In the genomic region with DNA sequence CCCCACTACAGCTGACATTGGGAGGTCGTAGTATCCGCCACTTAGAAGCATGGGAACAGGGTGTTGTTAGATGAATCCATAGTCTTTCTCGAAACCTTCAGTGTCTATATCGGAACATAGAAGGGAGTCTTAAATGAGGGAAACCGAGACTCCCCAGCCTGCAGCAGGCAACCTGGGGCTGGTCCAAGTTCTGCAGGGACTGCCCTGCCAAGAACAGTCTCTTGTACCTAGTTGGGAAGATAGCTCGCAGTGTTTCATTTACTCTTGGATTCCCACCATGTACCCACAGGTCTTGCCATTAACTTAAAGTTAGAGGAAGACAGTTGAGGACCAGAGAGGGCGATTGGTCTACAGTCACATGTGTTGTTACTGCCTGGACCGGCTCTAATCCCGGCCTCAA, we compare ENCODE assay signal across 22 mouse cellular contexts. TPM values are rescaled to one million over a fixed set of nuclear protein-coding genes. Genes with fewer than 3 reads are reported as not detected.
DNase-seq lines count a peak whose midpoint lies in the region; ATAC-seq and TF ChIP-seq lines count a peak whose summit lies in the region.
"Had no signal": no experiment of that assay in that cellular context is flagged by ENCODE, and none has a peak within 500 bp of the region (broad histone marks: within the 10 kb centered on the region; RNA-seq: fewer than 3 reads in every experiment).

No protein-coding gene starts in this region.

- H3K9ac ChIP-seq in heart, embryonic 11.5 days (ENCODE audit: low read depth, low read length) = no peak overlapping the region
- no peak overlapping the region for H3K9ac ChIP-seq in midbrain, postnatal 0 days (replicated peaks; ENCODE audit: low read length, poor library complexity, severe bottlenecking)
- H3K9ac ChIP-seq in liver, embryonic 15.5 days = no peak overlapping the region
- H3K9ac ChIP-seq: neural tube, embryonic 12.5 days had no signal

- H3K27ac ChIP-seq in heart, embryonic 10.5 days = peak overlapping the region; percentile 96; the same call in 1 of the 2 replicates
- no peak overlapping the region for H3K27ac ChIP-seq in heart, embryonic 11.5 days (ENCODE audit: low read depth, low read length)
- no peak overlapping the region for H3K27ac ChIP-seq in midbrain, embryonic 10.5 days (replicated peaks)
- H3K27ac ChIP-seq in midbrain, postnatal 0 days (ENCODE audit: low read depth, low read length) = no peak overlapping the region
- H3K27ac ChIP-seq in liver, embryonic 15.5 days (replicated peaks) = peak overlapping the region; percentile 99
- H3K27ac ChIP-seq: neural tube, embryonic 12.5 days had no signal

- no peak overlapping the region for H3K4me3 ChIP-seq in heart, embryonic 10.5 days
- no peak overlapping the region for H3K4me3 ChIP-seq in heart, embryonic 11.5 days (ENCODE audit: low read depth, low read length)
- H3K4me3 ChIP-seq in midbrain, embryonic 10.5 days = peak overlapping the region; percentile 11; the same call in 1 of the 2 replicates
- H3K4me3 ChIP-seq in midbrain, postnatal 0 days (ENCODE audit: low read depth, low read length) = no peak overlapping the region
- no peak overlapping the region for H3K4me3 ChIP-seq in liver, embryonic 15.5 days (replicated peaks)
- H3K4me3 ChIP-seq: forebrain, embryonic 15.5 days; neural tube, embryonic 12.5 days had no signal

- no peaks in the 10 kb centered on the region for H3K9me3 ChIP-seq in heart, embryonic 10.5 days
- H3K9me3 ChIP-seq in heart, embryonic 11.5 days (replicated peaks; ENCODE audit: control insufficient read depth, low read length) = no peaks in the 10 kb centered on the region
- H3K9me3 ChIP-seq in midbrain, embryonic 10.5 days (replicated peaks) = no peaks in the 10 kb centered on the region
- no peaks in the 10 kb centered on the region for H3K9me3 ChIP-seq in midbrain, postnatal 0 days (ENCODE audit: low read length)
- H3K9me3 ChIP-seq in liver, embryonic 15.5 days (replicated peaks) = no peaks in the 10 kb centered on the region
- H3K9me3 ChIP-seq: embryonic facial prominence, embryonic 13.5 days; forebrain, embryonic 15.5 days; hindbrain, embryonic 15.5 days; midbrain, embryonic 13.5 days; neural tube, embryonic 12.5 days had no signal

- no peak for TF ChIP-seq CTCF in midbrain, postnatal 0 days (IDR thresholded peaks at IDR 0.05)

- DNase-seq in heart, embryonic 10.5 days (ENCODE audit: low spot score) = no peak
- no peak for DNase-seq in midbrain, embryonic 10.5 days (ENCODE audit: low spot score)
- no peak for DNase-seq in midbrain, postnatal 0 days (ENCODE audit: low spot score)
- peak; percentile 20 for DNase-seq in induced T-regulatory cell, adult 2 months (ENCODE audit: low read depth)
- DNase-seq in frontal cortex, postnatal 14 days (ENCODE audit: low spot score in 2 of 2) = no peak
- DNase-seq: adrenal gland, postnatal 14 days; gastrocnemius, postnatal 36 days; heart, postnatal 4 days; kidney, postnatal 4 days; lung, postnatal 10 days; right cerebral cortex, postnatal 25 days; spleen, adult 18-20 months; thymus, postnatal 25 days had no signal

- no peaks in the 10 kb centered on the region for H3K27me3 ChIP-seq in heart, embryonic 10.5 days (ENCODE audit: insufficient read depth, poor library complexity, severe bottlenecking)
- no peaks in the 10 kb centered on the region for H3K27me3 ChIP-seq in heart, embryonic 11.5 days (ENCODE audit: control insufficient read depth, insufficient read depth, low read length)
- no peaks in the 10 kb centered on the region for H3K27me3 ChIP-seq in midbrain, embryonic 10.5 days (ENCODE audit: low read depth, poor library complexity, severe bottlenecking)
- no peaks in the 10 kb centered on the region for H3K27me3 ChIP-seq in midbrain, postnatal 0 days (ENCODE audit: insufficient read depth, low read length)
- H3K27me3 ChIP-seq in liver, embryonic 15.5 days = no peaks in the 10 kb centered on the region
- H3K27me3 ChIP-seq: embryonic facial prominence, embryonic 13.5 days; forebrain, embryonic 15.5 days; hindbrain, embryonic 15.5 days; midbrain, embryonic 13.5 days; neural tube, embryonic 12.5 days had no signal

- H3K4me2 ChIP-seq in heart, embryonic 11.5 days = no peak overlapping the region
- H3K4me2 ChIP-seq in midbrain, postnatal 0 days (ENCODE audit: low read depth, low read length, poor library complexity, severe bottlenecking) = no peak overlapping the region
- no peak overlapping the region for H3K4me2 ChIP-seq in liver, embryonic 15.5 days
- H3K4me2 ChIP-seq: forebrain, embryonic 15.5 days had no signal

- peaks cover 9% of the 10 kb centered on the region for H3K36me3 ChIP-seq in heart, embryonic 10.5 days
- no peaks in the 10 kb centered on the region; the same call in 1 of the 2 replicates for H3K36me3 ChIP-seq in heart, embryonic 11.5 days (ENCODE audit: control insufficient read depth, insufficient read depth, low read length)
- peaks cover 18% of the 10 kb centered on the region for H3K36me3 ChIP-seq in midbrain, embryonic 10.5 days
- peaks cover 6% of the 10 kb centered on the region; the same call in 1 of the 2 replicates for H3K36me3 ChIP-seq in midbrain, postnatal 0 days (ENCODE audit: insufficient read depth, low read length)
- peaks cover 6% of the 10 kb centered on the region; the same call in 1 of the 2 replicates for H3K36me3 ChIP-seq in liver, embryonic 15.5 days (replicated peaks)

- peaks cover 40% of the 10 kb centered on the region for H3K4me1 ChIP-seq in heart, embryonic 10.5 days
- peaks cover 22% of the 10 kb centered on the region for H3K4me1 ChIP-seq in heart, embryonic 11.5 days (ENCODE audit: control insufficient read depth, insufficient read depth, low read length)
- peaks cover 44% of the 10 kb centered on the region for H3K4me1 ChIP-seq in midbrain, embryonic 10.5 days
- H3K4me1 ChIP-seq in midbrain, postnatal 0 days (ENCODE audit: insufficient read depth, low read length) = peaks cover 11% of the 10 kb centered on the region
- H3K4me1 ChIP-seq in liver, embryonic 15.5 days (replicated peaks) = peaks cover 63% of the 10 kb centered on the region

- WGBS in heart, embryonic 10.5 days = 81% methylated on average over 9 of the region's 9 CpGs
- 76% methylated on average over 9 of the region's 9 CpGs for WGBS in heart, embryonic 11.5 days (ENCODE audit: insufficient replicate concordance)
- WGBS in midbrain, embryonic 10.5 days = 80% methylated on average over 9 of the region's 9 CpGs
- WGBS in midbrain, postnatal 0 days = 86% methylated on average over 9 of the region's 9 CpGs
- WGBS in liver, embryonic 15.5 days (ENCODE audit: insufficient replicate concordance) = 80% methylated on average over 9 of the region's 9 CpGs

- ATAC-seq in heart, embryonic 11.5 days (replicated peaks; ENCODE audit: insufficient number of reproducible peaks, low FRiP score, low TSS enrichment) = no peak
- ATAC-seq in midbrain, postnatal 0 days (ENCODE audit: low FRiP score) = no peak
- no peak for ATAC-seq in liver, embryonic 15.5 days (ENCODE audit: insufficient read depth)
- ATAC-seq in monocyte, adult 5-6 weeks (replicated peaks; ENCODE audit: insufficient number of reproducible peaks, low FRiP score, low TSS enrichment, poor library complexity, severe bottlenecking) = no peak
- ATAC-seq: forebrain, embryonic 15.5 days; intestine, embryonic 16.5 days; midbrain, embryonic 13.5 days had no signal

RNA-seq across cellular contexts. Expression of gene Csnk1g2, which starts 2.3 kb away (rescaled TPM):
- 110 and 150 TPM in 2 replicates for polyA plus RNA-seq in heart, embryonic 10.5 days (2016; fragmentation: Nextera tagmentation; extraction: Ambion mirVana)
- polyA plus RNA-seq in heart, embryonic 11.5 days (2014; fragmentation: Nextera tagmentation; extraction: Ambion mirVana) = 64.6 and 67.6 TPM in 2 replicates
- 131 and 151 TPM in 2 replicates for polyA plus RNA-seq in midbrain, embryonic 10.5 days (2016; fragmentation: Nextera tagmentation; extraction: Ambion mirVana)
- 124 and 146 TPM in 2 replicates for total RNA-seq in midbrain, postnatal 0 days (2014; rRNA removed)
- polyA plus RNA-seq in midbrain, postnatal 0 days (2015; fragmentation: Nextera tagmentation; extraction: Ambion mirVana) = 90.5 and 93.3 TPM in 2 replicates
- polyA plus RNA-seq in liver, embryonic 15.5 days (2015; fragmentation: Nextera tagmentation; extraction: Ambion mirVana) = 49.7 and 60.4 TPM in 2 replicates
- total RNA-seq in monocyte, adult 5-6 weeks (2017) = 174 to 193 TPM (median 192 TPM) in 3 replicates

RNA-seq across cellular contexts. Expression of gene Gm49322, which starts 14.5 kb away (rescaled TPM):
- 3.1 and 3.5 TPM in 2 replicates for polyA plus RNA-seq in heart, embryonic 10.5 days (2016; fragmentation: Nextera tagmentation; extraction: Ambion mirVana)
- 0.83 and 0.84 TPM in 2 replicates for polyA plus RNA-seq in heart, embryonic 11.5 days (2014; fragmentation: Nextera tagmentation; extraction: Ambion mirVana)
- polyA plus RNA-seq in midbrain, embryonic 10.5 days (2016; fragmentation: Nextera tagmentation; extraction: Ambion mirVana) = 5.6 and 6.4 TPM in 2 replicates
- 2.0 and 2.7 TPM in 2 replicates for total RNA-seq in midbrain, postnatal 0 days (2014; rRNA removed)
- polyA plus RNA-seq in midbrain, postnatal 0 days (2015; fragmentation: Nextera tagmentation; extraction: Ambion mirVana) = 1.7 and 1.8 TPM in 2 replicates
- 1.5 TPM in 2 replicates for polyA plus RNA-seq in liver, embryonic 15.5 days (2015; fragmentation: Nextera tagmentation; extraction: Ambion mirVana)
- 0.78 to 1.0 TPM in 2 of 3 replicates, not detected in the other for total RNA-seq in monocyte, adult 5-6 weeks (2017)

RNA-seq across cellular contexts. Expression of gene Adat3, which starts 17.7 kb away (rescaled TPM):
- polyA plus RNA-seq in heart, embryonic 10.5 days (2016; fragmentation: Nextera tagmentation; extraction: Ambion mirVana) = 5.8 and 9.3 TPM in 2 replicates
- polyA plus RNA-seq in heart, embryonic 11.5 days (2014; fragmentation: Nextera tagmentation; extraction: Ambion mirVana) = 6.2 and 6.6 TPM in 2 replicates
- 10.6 and 10.8 TPM in 2 replicates for polyA plus RNA-seq in midbrain, embryonic 10.5 days (2016; fragmentation: Nextera tagmentation; extraction: Ambion mirVana)
- total RNA-seq in midbrain, postnatal 0 days (2014; rRNA removed) = 4.0 and 6.2 TPM in 2 replicates
- polyA plus RNA-seq in midbrain, postnatal 0 days (2015; fragmentation: Nextera tagmentation; extraction: Ambion mirVana) = 4.6 and 4.9 TPM in 2 replicates
- polyA plus RNA-seq in liver, embryonic 15.5 days (2015; fragmentation: Nextera tagmentation; extraction: Ambion mirVana) = 4.8 and 5.8 TPM in 2 replicates
- 1.8 TPM in 1 of 3 replicates, not detected in the others for total RNA-seq in monocyte, adult 5-6 weeks (2017)

RNA-seq across cellular contexts. Expression of gene Scamp4, which starts 17.7 kb away (rescaled TPM):
- polyA plus RNA-seq in heart, embryonic 10.5 days (2016; fragmentation: Nextera tagmentation; extraction: Ambion mirVana) = 97.4 and 97.9 TPM in 2 replicates
- polyA plus RNA-seq in heart, embryonic 11.5 days (2014; fragmentation: Nextera tagmentation; extraction: Ambion mirVana) = 76.9 and 78.1 TPM in 2 replicates
- 91.0 and 94.1 TPM in 2 replicates for polyA plus RNA-seq in midbrain, embryonic 10.5 days (2016; fragmentation: Nextera tagmentation; extraction: Ambion mirVana)
- total RNA-seq in midbrain, postnatal 0 days (2014; rRNA removed) = 27.8 and 32.4 TPM in 2 replicates
- 73.1 and 76.9 TPM in 2 replicates for polyA plus RNA-seq in midbrain, postnatal 0 days (2015; fragmentation: Nextera tagmentation; extraction: Ambion mirVana)
- 41.9 and 45.3 TPM in 2 replicates for polyA plus RNA-seq in liver, embryonic 15.5 days (2015; fragmentation: Nextera tagmentation; extraction: Ambion mirVana)
- total RNA-seq in monocyte, adult 5-6 weeks (2017) = 6.0 to 11.2 TPM (median 7.9 TPM) in 3 replicates

RNA-seq across cellular contexts. Expression of gene Abhd17a, which starts 30.2 kb away (rescaled TPM):
- polyA plus RNA-seq in heart, embryonic 10.5 days (2016; fragmentation: Nextera tagmentation; extraction: Ambion mirVana) = 94.1 and 120 TPM in 2 replicates
- polyA plus RNA-seq in heart, embryonic 11.5 days (2014; fragmentation: Nextera tagmentation; extraction: Ambion mirVana) = 94.3 and 100 TPM in 2 replicates
- polyA plus RNA-seq in midbrain, embryonic 10.5 days (2016; fragmentation: Nextera tagmentation; extraction: Ambion mirVana) = 86.8 and 87.3 TPM in 2 replicates
- 264 and 275 TPM in 2 replicates for total RNA-seq in midbrain, postnatal 0 days (2014; rRNA removed)
- polyA plus RNA-seq in midbrain, postnatal 0 days (2015; fragmentation: Nextera tagmentation; extraction: Ambion mirVana) = 152 and 157 TPM in 2 replicates
- polyA plus RNA-seq in liver, embryonic 15.5 days (2015; fragmentation: Nextera tagmentation; extraction: Ambion mirVana) = 50.8 and 62.8 TPM in 2 replicates
- 15.2 to 20.8 TPM (median 17.0 TPM) in 3 replicates for total RNA-seq in monocyte, adult 5-6 weeks (2017)

Comparison
In these comparisons a context has a peak if more than half of its experiments do, and no peak if none do; other contexts are left out.
1. H3K27ac ChIP-seq: peak in heart, embryonic 10.5 days (single experiment) and liver, embryonic 15.5 days (single experiment); none in heart, embryonic 11.5 days (single experiment), midbrain, embryonic 10.5 days (single experiment) and midbrain, postnatal 0 days (single experiment).